Mouse (Mus musculus): ENCODE results near the gene Scgb1c1. TPM values are rescaled to one million over a fixed set of nuclear protein-coding genes. Genes with fewer than 3 reads are reported as not detected.

Gene Scgb1c1
- total and polyA plus RNA-seq, 3 experiments = not detected

DNA sequence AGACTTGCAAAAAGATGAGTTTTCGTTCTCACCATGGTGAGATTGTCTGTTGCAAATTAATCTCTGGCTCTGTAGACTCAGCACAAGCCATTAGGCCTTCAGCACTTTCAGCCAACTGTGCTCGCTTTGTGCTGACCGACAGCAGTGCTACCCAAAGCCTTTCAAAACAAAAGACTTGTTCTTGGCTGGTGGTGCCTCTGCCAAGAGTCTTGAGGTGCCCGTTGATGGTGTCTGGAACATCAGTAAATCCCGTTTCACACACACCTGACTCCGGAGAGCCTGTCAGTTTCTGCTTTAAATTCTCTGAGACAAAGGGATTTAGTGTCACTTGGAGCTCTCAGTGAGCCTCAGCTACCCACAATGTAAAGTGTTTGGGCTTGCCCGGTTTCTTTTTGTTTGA, 48.7 kb downstream of the Scgb1c1 start:
- H3K27ac ChIP-seq (ENCODE audit: insufficient read depth, low read depth) = no peak overlapping the region
- H3K27me3 ChIP-seq (replicated peaks) = no peaks in the 10 kb centered on the region
- in situ Hi-C loops (cut with MboI; ENCODE audit: low pct_ligation_motif_present, low pct_unique_long_range_greater_than_20kb, low sequenced_read_pairs) (no loop called here), dilution Hi-C loops (cut with MboI; ENCODE audit: extremely low pct_ligation_motif_present, extremely low pct_unique_long_range_greater_than_20kb, low sequenced_read_pairs) (no loop called here)
- no peaks in the 10 kb centered on the region for H3K4me1 ChIP-seq (ENCODE audit: control insufficient read depth in 1 of 2, insufficient read depth in 2 of 2)
- H3K4me3 ChIP-seq (replicated peaks in 1 of 3; ENCODE audit: low read depth in 2 of 3, low read length in 2 of 3, poor library complexity in 1 of 3) = no peak overlapping the region
- TF ChIP-seq NELFE (IDR thresholded peaks at IDR 0.05; ENCODE audit: low read depth, low read length) (no peak), JUND (conservative IDR thresholded peaks at IDR 0.05; ENCODE audit: low read depth, low read length) (no peak), CHD1 (IDR thresholded peaks at IDR 0.05; ENCODE audit: low read depth, low read length) (no peak), E2F4 (IDR thresholded peaks at IDR 0.05; ENCODE audit: insufficient replicate concordance, low read depth, low read length) (no peak), MXI1 (IDR thresholded peaks at IDR 0.05; ENCODE audit: low read depth, low read length) (no peak), JUN (IDR thresholded peaks at IDR 0.05; ENCODE audit: insufficient read depth, low read depth, low read length) (no peak), USF2 (conservative IDR thresholded peaks at IDR 0.05; ENCODE audit: low read depth, low read length) (no peak), MAZ (IDR thresholded peaks at IDR 0.05; ENCODE audit: low read depth, low read length) (no peak), UBTF (IDR thresholded peaks at IDR 0.05; ENCODE audit: low read depth, low read length) (no peak), ZC3H11A (IDR thresholded peaks at IDR 0.05; ENCODE audit: low read depth, low read length) (no peak), HCFC1 (IDR thresholded peaks at IDR 0.05; ENCODE audit: low read depth, low read length) (no peak), NRF1 (IDR thresholded peaks at IDR 0.05; ENCODE audit: low read depth, low read length) (no peak), EP300 (IDR thresholded peaks at IDR 0.05; ENCODE audit: low read length) (no peak), ZKSCAN1 (IDR thresholded peaks at IDR 0.05; ENCODE audit: borderline replicate concordance, low read depth, low read length) (no peak), IRF4 (IDR thresholded peaks at IDR 0.05; ENCODE audit: low read depth, low read length) (no peak), MEF2A (IDR thresholded peaks at IDR 0.05; ENCODE audit: borderline replicate concordance, low read depth, low read length) (no peak), ZNF384 (IDR thresholded peaks at IDR 0.05; ENCODE audit: low read depth, low read length) (no peak), ZMIZ1 (IDR thresholded peaks at IDR 0.05; ENCODE audit: low read depth, low read length) (no peak)
- H3K9me3 ChIP-seq (replicated peaks; ENCODE audit: low read length) = no peaks in the 10 kb centered on the region
- H3K79me2 ChIP-seq (replicated peaks; ENCODE audit: control insufficient read depth, extremely low read depth, insufficient read depth, poor library complexity, severe bottlenecking) = no peaks in the 10 kb centered on the region; the same call in 1 of the 2 replicates
- no peak overlapping the region for H3K4me2 ChIP-seq (ENCODE audit: insufficient read depth, low read depth, poor library complexity, severe bottlenecking)
- DNase-seq (ENCODE audit: extremely low read depth) = no peak
- no peak overlapping the region for H3K9ac ChIP-seq (ENCODE audit: insufficient read depth, low read depth)
- peaks cover 67 to 79% of the 10 kb centered on the region in 2 experiments for H3K36me3 ChIP-seq (replicated peaks in 1 of 2; ENCODE audit: control insufficient read depth in 1 of 2, insufficient read depth in 1 of 2, low read length in 1 of 2)

DNA sequence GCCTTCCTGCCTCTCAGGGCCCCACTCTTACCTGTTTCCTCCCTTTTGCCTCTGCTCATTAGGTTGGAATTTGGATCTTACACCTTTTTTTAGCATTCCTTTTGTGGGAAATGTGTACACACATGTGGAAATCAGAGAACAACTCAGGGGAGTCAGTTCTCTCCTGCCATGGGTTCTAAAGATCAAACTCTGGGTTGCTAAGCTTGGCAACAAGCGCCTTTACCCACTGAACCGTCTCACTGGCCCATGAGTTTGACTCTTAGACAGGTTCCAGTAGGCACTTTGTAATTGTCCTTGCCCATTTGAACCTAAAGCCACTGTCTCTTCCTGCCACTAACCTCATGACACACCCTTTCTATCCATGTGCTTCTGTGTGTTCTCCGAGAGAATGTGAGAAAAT, 49.3 kb downstream of the Scgb1c1 start:
- TF ChIP-seq MEF2A (IDR thresholded peaks at IDR 0.05; ENCODE audit: borderline replicate concordance, low read depth, low read length) (no peak), GABPA (IDR thresholded peaks at IDR 0.05; ENCODE audit: insufficient replicate concordance, low read depth, low read length) (no peak), USF1 (IDR thresholded peaks at IDR 0.05; ENCODE audit: low read depth, low read length) (no peak), EP300 (IDR thresholded peaks at IDR 0.05; ENCODE audit: low read length) (no peak), ETS1 (conservative IDR thresholded peaks at IDR 0.05; ENCODE audit: low read depth, low read length) (no peak), MAZ (IDR thresholded peaks at IDR 0.05; ENCODE audit: low read depth, low read length) (no peak), CTCF (conservative IDR thresholded peaks at IDR 0.05 in 1 of 2, IDR thresholded peaks at IDR 0.05 in 1 of 2; ENCODE audit: low read depth in 2 of 2, low read length in 2 of 2) (no peak)
- Histone ChIP-seq H3K4me1 (ENCODE audit: control insufficient read depth in 1 of 2, insufficient read depth in 2 of 2) (no peaks in the 10 kb centered on the region), H3K9me3 (replicated peaks; ENCODE audit: low read length) (no peaks in the 10 kb centered on the region), H3K36me3 (replicated peaks in 1 of 2; ENCODE audit: control insufficient read depth in 1 of 2, insufficient read depth in 1 of 2, low read length in 1 of 2) (peaks cover 62 to 79% of the 10 kb centered on the region in 2 experiments), H3K4me3 (replicated peaks in 1 of 3; ENCODE audit: low read depth in 2 of 3, low read length in 2 of 3, poor library complexity in 1 of 3) (no peak overlapping the region), H3K9ac (ENCODE audit: insufficient read depth, low read depth) (no peak overlapping the region), H3K4me2 (ENCODE audit: insufficient read depth, low read depth, poor library complexity, severe bottlenecking) (no peak overlapping the region), H3K27ac (ENCODE audit: insufficient read depth, low read depth) (no peak overlapping the region), H3K79me2 (replicated peaks; ENCODE audit: control insufficient read depth, extremely low read depth, insufficient read depth, poor library complexity, severe bottlenecking) (no peaks in the 10 kb centered on the region; the same call in 1 of the 2 replicates), H3K27me3 (replicated peaks) (no peaks in the 10 kb centered on the region)
- in situ Hi-C loops (cut with MboI; ENCODE audit: low pct_ligation_motif_present, low pct_unique_long_range_greater_than_20kb, low sequenced_read_pairs) = no loop called here
- no peak for DNase-seq (ENCODE audit: extremely low read depth)
- dilution Hi-C loops (cut with MboI; ENCODE audit: extremely low pct_ligation_motif_present, extremely low pct_unique_long_range_greater_than_20kb, low sequenced_read_pairs) = no loop called here

Other genes with a start within 250 kb of the Scgb1c1 start
Only the 20 nearest of the 28 such genes appear.
- gene Olfr45, start 163.6 kb upstream of the Scgb1c1 start, total RNA-seq (2012; rRNA removed) = not detected in 2 replicates
- not detected in 2 replicates for gene Olfr45, start 163.6 kb upstream of the Scgb1c1 start, total RNA-seq (2014; rRNA removed)
- gene Olfr45, start 163.6 kb upstream of the Scgb1c1 start, polyA plus RNA-seq (2012; ENCODE audit: insufficient read length, low read depth) = not detected in 2 replicates
- not detected in 2 replicates for gene Olfr541, start 148.3 kb upstream of the Scgb1c1 start, total RNA-seq (2012; rRNA removed)
- gene Olfr541, start 148.3 kb upstream of the Scgb1c1 start, total RNA-seq (2014; rRNA removed) = not detected in 2 replicates
- gene Olfr541, start 148.3 kb upstream of the Scgb1c1 start, polyA plus RNA-seq (2012; ENCODE audit: insufficient read length, low read depth) = not detected in 2 replicates
- not detected in 2 replicates for gene Cyp2e1, start 81.8 kb upstream of the Scgb1c1 start, total RNA-seq (2012; rRNA removed)
- not detected in 2 replicates for gene Cyp2e1, start 81.8 kb upstream of the Scgb1c1 start, total RNA-seq (2014; rRNA removed)
- not detected in 2 replicates for gene Cyp2e1, start 81.8 kb upstream of the Scgb1c1 start, polyA plus RNA-seq (2012; ENCODE audit: insufficient read length, low read depth)
- gene Syce1, start 57.7 kb upstream of the Scgb1c1 start, total RNA-seq (2012; rRNA removed) = not detected in 2 replicates
- gene Syce1, start 57.7 kb upstream of the Scgb1c1 start, total RNA-seq (2014; rRNA removed) = not detected in 2 replicates
- not detected in 2 replicates for gene Syce1, start 57.7 kb upstream of the Scgb1c1 start, polyA plus RNA-seq (2012; ENCODE audit: insufficient read length, low read depth)
- 0.29 and 0.34 TPM in 2 replicates for gene Zfp941, start 23.4 kb upstream of the Scgb1c1 start, total RNA-seq (2012; rRNA removed)
- gene Zfp941, start 23.4 kb upstream of the Scgb1c1 start, total RNA-seq (2014; rRNA removed) = not detected in 2 replicates
- not detected in 2 replicates for gene Zfp941, start 23.4 kb upstream of the Scgb1c1 start, polyA plus RNA-seq (2012; ENCODE audit: insufficient read length, low read depth)
- gene Urah, start 10.5 kb upstream of the Scgb1c1 start, total RNA-seq (2012; rRNA removed) = not detected in 2 replicates
- not detected in 2 replicates for gene Urah, start 10.5 kb upstream of the Scgb1c1 start, total RNA-seq (2014; rRNA removed)
- not detected in 2 replicates for gene Urah, start 10.5 kb upstream of the Scgb1c1 start, polyA plus RNA-seq (2012; ENCODE audit: insufficient read length, low read depth)
- gene Odf3, start 2.3 kb downstream of the Scgb1c1 start, total RNA-seq (2012; rRNA removed) = not detected in 2 replicates
- not detected in 2 replicates for gene Odf3, start 2.3 kb downstream of the Scgb1c1 start, total RNA-seq (2014; rRNA removed)
- gene Odf3, start 2.3 kb downstream of the Scgb1c1 start, polyA plus RNA-seq (2012; ENCODE audit: insufficient read length, low read depth) = not detected in 2 replicates
- not detected in 2 replicates for gene Gm45785, start 10.8 kb downstream of the Scgb1c1 start, total RNA-seq (2012; rRNA removed)
- not detected in 2 replicates for gene Gm45785, start 10.8 kb downstream of the Scgb1c1 start, total RNA-seq (2014; rRNA removed)
- gene Gm45785, start 10.8 kb downstream of the Scgb1c1 start, polyA plus RNA-seq (2012; ENCODE audit: insufficient read length, low read depth) = not detected in 2 replicates
- gene Ric8a, start 11.4 kb downstream of the Scgb1c1 start, total RNA-seq (2012; rRNA removed) = 66.5 and 80.9 TPM in 2 replicates
- gene Ric8a, start 11.4 kb downstream of the Scgb1c1 start, total RNA-seq (2014; rRNA removed) = 53.2 and 54.2 TPM in 2 replicates
- 56.4 and 61.9 TPM in 2 replicates for gene Ric8a, start 11.4 kb downstream of the Scgb1c1 start, polyA plus RNA-seq (2012; ENCODE audit: insufficient read length, low read depth)
- gene Bet1l, start 12.0 kb downstream of the Scgb1c1 start, total RNA-seq (2012; rRNA removed) = 13.8 and 16.7 TPM in 2 replicates
- gene Bet1l, start 12.0 kb downstream of the Scgb1c1 start, total RNA-seq (2014; rRNA removed) = 11.6 and 13.1 TPM in 2 replicates
- 24.3 and 25.1 TPM in 2 replicates for gene Bet1l, start 12.0 kb downstream of the Scgb1c1 start, polyA plus RNA-seq (2012; ENCODE audit: insufficient read length, low read depth)
- gene Psmd13, start 36.4 kb downstream of the Scgb1c1 start, total RNA-seq (2012; rRNA removed) = 165 and 189 TPM in 2 replicates
- gene Psmd13, start 36.4 kb downstream of the Scgb1c1 start, total RNA-seq (2014; rRNA removed) = 166 and 168 TPM in 2 replicates
- gene Psmd13, start 36.4 kb downstream of the Scgb1c1 start, polyA plus RNA-seq (2012; ENCODE audit: insufficient read length, low read depth) = 185 and 245 TPM in 2 replicates
- gene Sirt3, start 36.8 kb downstream of the Scgb1c1 start, total RNA-seq (2012; rRNA removed) = 17.8 and 23.7 TPM in 2 replicates
- gene Sirt3, start 36.8 kb downstream of the Scgb1c1 start, total RNA-seq (2014; rRNA removed) = 14.9 and 16.6 TPM in 2 replicates
- 10.3 and 12.6 TPM in 2 replicates for gene Sirt3, start 36.8 kb downstream of the Scgb1c1 start, polyA plus RNA-seq (2012; ENCODE audit: insufficient read length, low read depth)
- not detected in 2 replicates for gene Cox8b, start 54.9 kb downstream of the Scgb1c1 start, total RNA-seq (2012; rRNA removed)
- not detected in 2 replicates for gene Cox8b, start 54.9 kb downstream of the Scgb1c1 start, total RNA-seq (2014; rRNA removed)
- not detected in 2 replicates for gene Cox8b, start 54.9 kb downstream of the Scgb1c1 start, polyA plus RNA-seq (2012; ENCODE audit: insufficient read length, low read depth)
- gene Nlrp6, start 75.4 kb downstream of the Scgb1c1 start, total RNA-seq (2012; rRNA removed) = 0.08 and 0.21 TPM in 2 replicates
- not detected in 2 replicates for gene Nlrp6, start 75.4 kb downstream of the Scgb1c1 start, total RNA-seq (2014; rRNA removed)
- gene Nlrp6, start 75.4 kb downstream of the Scgb1c1 start, polyA plus RNA-seq (2012; ENCODE audit: insufficient read length, low read depth) = 0.14 and 0.15 TPM in 2 replicates
- gene Pgghg, start 95.8 kb downstream of the Scgb1c1 start, total RNA-seq (2012; rRNA removed) = 3.3 and 3.7 TPM in 2 replicates
- gene Pgghg, start 95.8 kb downstream of the Scgb1c1 start, total RNA-seq (2014; rRNA removed) = 3.2 and 4.0 TPM in 2 replicates
- 3.1 and 3.6 TPM in 2 replicates for gene Pgghg, start 95.8 kb downstream of the Scgb1c1 start, polyA plus RNA-seq (2012; ENCODE audit: insufficient read length, low read depth)
- 0.68 and 0.76 TPM in 2 replicates for gene Ifitm5, start 104.7 kb downstream of the Scgb1c1 start, total RNA-seq (2012; rRNA removed)
- gene Ifitm5, start 104.7 kb downstream of the Scgb1c1 start, total RNA-seq (2014; rRNA removed) = not detected in 2 replicates
- 0.55 and 0.71 TPM in 2 replicates for gene Ifitm5, start 104.7 kb downstream of the Scgb1c1 start, polyA plus RNA-seq (2012; ENCODE audit: insufficient read length, low read depth)
- not detected in 2 replicates for gene Gm45717, start 110.4 kb downstream of the Scgb1c1 start, total RNA-seq (2012; rRNA removed)
- gene Gm45717, start 110.4 kb downstream of the Scgb1c1 start, total RNA-seq (2014; rRNA removed) = not detected in 2 replicates
- not detected in 2 replicates for gene Gm45717, start 110.4 kb downstream of the Scgb1c1 start, polyA plus RNA-seq (2012; ENCODE audit: insufficient read length, low read depth)
- gene Ifitm2, start 110.4 kb downstream of the Scgb1c1 start, total RNA-seq (2012; rRNA removed) = 128 and 136 TPM in 2 replicates
- gene Ifitm2, start 110.4 kb downstream of the Scgb1c1 start, total RNA-seq (2014; rRNA removed) = 314 and 381 TPM in 2 replicates
- gene Ifitm2, start 110.4 kb downstream of the Scgb1c1 start, polyA plus RNA-seq (2012; ENCODE audit: insufficient read length, low read depth) = 159 and 213 TPM in 2 replicates
- gene Ifitm1, start 121.7 kb downstream of the Scgb1c1 start, total RNA-seq (2012; rRNA removed) = 55.5 and 62.0 TPM in 2 replicates
- 32.9 and 33.6 TPM in 2 replicates for gene Ifitm1, start 121.7 kb downstream of the Scgb1c1 start, total RNA-seq (2014; rRNA removed)
- gene Ifitm1, start 121.7 kb downstream of the Scgb1c1 start, polyA plus RNA-seq (2012; ENCODE audit: insufficient read length, low read depth) = 10.9 and 14.8 TPM in 2 replicates
- 0.25 TPM in 1 of 2 replicates, not detected in the other for gene Ifitm3, start 165.2 kb downstream of the Scgb1c1 start, total RNA-seq (2012; rRNA removed)
- not detected in 2 replicates for gene Ifitm3, start 165.2 kb downstream of the Scgb1c1 start, total RNA-seq (2014; rRNA removed)
- not detected in 2 replicates for gene Ifitm3, start 165.2 kb downstream of the Scgb1c1 start, polyA plus RNA-seq (2012; ENCODE audit: insufficient read length, low read depth)